Mouse (Mus musculus) gastrocnemius, adult 2 months (tissue): Measurements from ENCODE around the gene Ly6g6d. TPM values are rescaled to one million over a fixed set of nuclear protein-coding genes. Genes with fewer than 3 reads are reported as not detected.
"Not testable (repeated sequence)": the region's sequence is repeated elsewhere in the genome, so short reads cannot be mapped to it uniquely, and the experiment has no call there.

ENCODE experiments used
- DNase-seq: peaks from one replicate; pipeline ENCODE4 v3.0.0; 2022
- H3K27ac ChIP-seq: fragments of 200-600 bp; 2 replicates; pipeline ENCODE4 v1.8.1; 2022; ENCODE audit warnings: mild to moderate bottlenecking
- H3K4me3 ChIP-seq: fragments of 200-600 bp; 2 replicates; pipeline ENCODE4 v1.8.1; 2022; ENCODE audit warnings: mild to moderate bottlenecking, moderate library complexity
- CTCF ChIP-seq: fragments of 200-600 bp; IDR thresholded peaks from 2 replicates; pipeline ENCODE4 v1.8.1; 2022; ENCODE audit warnings: antibody characterized with exemption, mild to moderate bottlenecking, moderate library complexity
- intact Hi-C: fragments of 180-260 bp; cut with DNase I; formaldehyde crosslinking; loops from one replicate; pipeline ENCODE4 v1.15.1; 2025
- total RNA-seq, 2 experiments: library from RNA; stranded (reverse); gene quantifications; 2 replicates each; pipeline ENCODE4 v1.2.3; 2021

Gene Ly6g6d
- total RNA-seq, 2 experiments from 2014 or later: 0.50 to 1.9 TPM

- DNase-seq: no peak
- Histone ChIP-seq H3K27ac (peak overlapping the region; percentile 91), H3K4me3 (peak overlapping the region; percentile 47)
- TF ChIP-seq CTCF: no peak
- intact Hi-C loops: no loop called here
Measured at GRCm38 (mm10) chr17:35048149-35048931, 29.5 kb downstream of the Ly6g6d start.

- no peak for TF ChIP-seq CTCF
Measured at GRCm38 (mm10) chr17:35047688-35048087, 30.2 kb downstream of the Ly6g6d start.

GRCm38 (mm10) chr17:35046681-35047455 lies 31.0 kb downstream of the Ly6g6d start, which contains the start of gene Msh5:
Msh5 (minus strand) TSS chr17:35046745.
- intact Hi-C loops: no loop called here
- peak within 1 kb of the TSS; percentile 91 for H3K27ac ChIP-seq
- peak within 1 kb of the TSS; percentile 77 for H3K4me3 ChIP-seq
- DNase-seq: peak; percentile 97
- TF ChIP-seq CTCF: no peak

More at GRCm38 (mm10) chr17:35047688-35048087, 30.2 kb downstream of the Ly6g6d start:
- DNase-seq: no peak
- intact Hi-C loops: no loop called here
- H3K27ac ChIP-seq: peak overlapping the region; percentile 91
- peak overlapping the region; percentile 47 for H3K4me3 ChIP-seq

GRCm38 (mm10) chr17:35045807-35046680 lies 31.8 kb downstream of the Ly6g6d start:
- intact Hi-C loops: no loop called here
- TF ChIP-seq CTCF: no peak

GRCm38 (mm10) chr17:35044904-35045806 lies 32.7 kb downstream of the Ly6g6d start:
- H3K4me3 ChIP-seq: no peak overlapping the region
- no peak overlapping the region for H3K27ac ChIP-seq
- intact Hi-C loops: no loop called here
- no peak for TF ChIP-seq CTCF
- no peak for DNase-seq

More at GRCm38 (mm10) chr17:35045807-35046680, 31.8 kb downstream of the Ly6g6d start:
- no peak for DNase-seq
- H3K4me3 ChIP-seq: peak overlapping the region; percentile 77
- H3K27ac ChIP-seq: peak overlapping the region; percentile 66

GRCm38 (mm10) chr17:35043794-35044193 lies 34.1 kb downstream of the Ly6g6d start:
- Histone ChIP-seq H3K27ac (no peak overlapping the region), H3K4me3 (no peak overlapping the region)
- intact Hi-C loops: no loop called here
- no peak for DNase-seq
- no peak for TF ChIP-seq CTCF

GRCm38 (mm10) chr17:35039121-35039873 lies 38.6 kb downstream of the Ly6g6d start:
- TF ChIP-seq CTCF: no peak
- intact Hi-C loops: no loop called here
- no peak for DNase-seq
- no peak overlapping the region for H3K27ac ChIP-seq
- H3K4me3 ChIP-seq: no peak overlapping the region

- H3K4me3 ChIP-seq: no peak overlapping the region
- DNase-seq: no peak
- no peak overlapping the region for H3K27ac ChIP-seq
- intact Hi-C loops: no loop called here
- TF ChIP-seq CTCF: no peak
Measured at GRCm38 (mm10) chr17:35034896-35035295, 43.0 kb downstream of the Ly6g6d start.

GRCm38 (mm10) chr17:35033703-35034102 lies 44.2 kb downstream of the Ly6g6d start:
- DNase-seq, H3K27ac ChIP-seq, H3K4me3 ChIP-seq, intact Hi-C loops: not testable (repeated sequence)

GRCm38 (mm10) chr17:35032323-35032870 lies 45.5 kb downstream of the Ly6g6d start:
- Histone ChIP-seq H3K4me3 (no peak overlapping the region), H3K27ac (no peak overlapping the region)
- intact Hi-C loops: no loop called here
- DNase-seq: no peak
- TF ChIP-seq CTCF: no peak
